Mouse (Mus musculus) spleen, adult 2 months (tissue): ENCODE results near the gene Hacd1.

Experiments used
- CTCF ChIP-seq: fragments of 200-500 bp; IDR thresholded peaks from 2 replicates; pipeline ENCODE4 v1.5.1; 2011; ENCODE audit warnings: mild to moderate bottlenecking, inconsistent platforms; ENCODE audit not compliant: insufficient read depth, insufficient read length, insufficient replicate concordance; ENCODE audit errors: extremely low read depth
- POLR2A ChIP-seq: fragments of 200-500 bp; IDR thresholded peaks from 2 replicates; pipeline ENCODE4 v1.6.1; 2011; ENCODE audit warnings: low read depth, low read length, inconsistent platforms

- TF ChIP-seq CTCF (no peak), POLR2A (no peak)
These were observed 247.9 kb downstream of the Hacd1 start for GRCm38 (mm10) chr2:13808008-13808407.
